11 mouse cellular contexts compared by ENCODE assay signal in the genomic region with DNA sequence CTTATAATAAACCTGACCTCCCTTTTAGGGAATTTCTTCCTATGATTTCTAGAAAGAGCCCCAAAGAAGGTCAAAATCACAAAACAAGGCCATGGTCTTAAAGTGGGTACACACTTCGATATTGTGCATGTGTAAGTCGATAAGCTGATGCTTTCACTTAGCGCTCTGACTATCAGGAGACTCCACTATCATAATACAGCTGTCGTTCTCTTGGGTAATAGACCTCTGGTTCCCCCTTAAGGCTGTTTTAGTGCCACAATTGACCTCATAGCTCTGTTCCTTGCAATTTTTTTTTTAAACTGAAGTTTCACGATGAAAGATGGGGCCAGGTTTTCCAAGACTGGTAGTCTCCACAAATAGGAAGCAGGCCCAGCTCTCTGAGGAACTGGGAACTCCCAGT. TPM values are rescaled to one million over a fixed set of nuclear protein-coding genes. Genes with fewer than 3 reads are reported as not detected.
DNase-seq lines count a peak whose midpoint lies in the region; ATAC-seq and TF ChIP-seq lines count a peak whose summit lies in the region.
"Had no signal": no experiment of that assay in that cellular context is flagged by ENCODE, and none has a peak within 500 bp of the region (broad histone marks: within the 10 kb centered on the region; RNA-seq: fewer than 3 reads in every experiment).

No protein-coding gene starts in this region.

- H3K4me2 ChIP-seq in heart, postnatal 0 days (ENCODE audit: low read depth, low read length) = peak overlapping the region; percentile 69
- H3K4me2 ChIP-seq in hindbrain, embryonic 13.5 days = peak overlapping the region; percentile 67

- TF ChIP-seq CTCF in heart, postnatal 0 days (IDR thresholded peaks at IDR 0.05; ENCODE audit: low read depth) = no peak; the same call in 1 of the 2 replicates

- no peak for TF ChIP-seq EP300 in heart, postnatal 0 days (IDR thresholded peaks at IDR 0.05; ENCODE audit: low read depth)

- 39% methylated on average over 5 of the region's 5 CpGs for WGBS in heart, postnatal 0 days
- 66% methylated on average over 5 of the region's 5 CpGs for WGBS in hindbrain, embryonic 13.5 days

- H3K9ac ChIP-seq in heart, postnatal 0 days (replicated peaks; ENCODE audit: low read depth, low read length) = 0 out of 2 replicates have a peak overlapping the region, but pooled peaks have one; percentile 12
- H3K9ac ChIP-seq in hindbrain, embryonic 13.5 days = no peak overlapping the region

- no peak for DNase-seq in heart, postnatal 0 days (ENCODE audit: low spot score)
- DNase-seq in heart, adult 8-10 months (ENCODE audit: low spot score) = no peak
- peak; percentile 15 for DNase-seq in MN1 (ENCODE audit: low spot score)
- no peak for DNase-seq in right cerebral cortex, postnatal 36 days (ENCODE audit: low spot score in 2 of 2)
- DNase-seq in testis, postnatal 14 days (ENCODE audit: low spot score) = no peak
- DNase-seq in spleen, adult 18-20 months = no peak
- DNase-seq: right cerebral cortex, postnatal 25 days had no signal

- H3K36me3 ChIP-seq in heart, postnatal 0 days (replicated peaks; ENCODE audit: control insufficient read depth, insufficient read depth, low read length) = no peaks in the 10 kb centered on the region
- no peaks in the 10 kb centered on the region for H3K36me3 ChIP-seq in hindbrain, embryonic 13.5 days
- H3K36me3 ChIP-seq: G1E had no signal

- H3K4me3 ChIP-seq in heart, postnatal 0 days (ENCODE audit: low read depth, low read length) = peak overlapping the region; percentile 42
- no peak overlapping the region for H3K4me3 ChIP-seq in hindbrain, embryonic 13.5 days

- no peaks in the 10 kb centered on the region for H3K4me1 ChIP-seq in heart, postnatal 0 days (ENCODE audit: control insufficient read depth, insufficient read depth)
- H3K4me1 ChIP-seq in hindbrain, embryonic 13.5 days (replicated peaks) = peaks cover 12% of the 10 kb centered on the region

- H3K9me3 ChIP-seq in heart, postnatal 0 days (replicated peaks; ENCODE audit: control insufficient read depth, low read length) = no peaks in the 10 kb centered on the region
- no peaks in the 10 kb centered on the region for H3K9me3 ChIP-seq in hindbrain, embryonic 13.5 days
- H3K9me3 ChIP-seq: G1E had no signal

- H3K27ac ChIP-seq in heart, postnatal 0 days (ENCODE audit: low read depth) = no peak overlapping the region
- H3K27ac ChIP-seq in hindbrain, embryonic 13.5 days = no peak overlapping the region

- peaks cover 5% of the 10 kb centered on the region for H3K27me3 ChIP-seq in heart, postnatal 0 days (ENCODE audit: control insufficient read depth, insufficient read depth, low read length)
- peaks cover 16% of the 10 kb centered on the region for H3K27me3 ChIP-seq in hindbrain, embryonic 13.5 days

- no peak for ATAC-seq in heart, postnatal 0 days (ENCODE audit: insufficient read depth, low read depth)
- no peak for ATAC-seq in hindbrain, embryonic 13.5 days (ENCODE audit: low FRiP score)
- ATAC-seq in megakaryocyte, adult 5-6 weeks (ENCODE audit: poor library complexity, severe bottlenecking) = peak; percentile 54

RNA-seq across cellular contexts. Expression of a gene that starts 1.0 kb away (rescaled TPM):
- total RNA-seq in heart, postnatal 0 days (2014; rRNA removed; ENCODE audit: low replicate concordance) = not detected in 2 replicates
- polyA plus RNA-seq in heart, postnatal 0 days (2015; fragmentation: Nextera tagmentation; extraction: Ambion mirVana) = 0.21 TPM in 1 of 2 replicates, not detected in the other
- not detected for total RNA-seq in heart, adult 8-10 months (2022)
- 2.5 and 5.2 TPM in 2 replicates for polyA plus RNA-seq in hindbrain, embryonic 13.5 days (2015; fragmentation: Nextera tagmentation; extraction: Ambion mirVana)
- total RNA-seq in megakaryocyte, adult 5-6 weeks (2015) = 1.9 and 5.2 TPM in 2 replicates
- total RNA-seq in megakaryocyte, adult 5-6 weeks (2017) = 3.5 and 5.5 TPM in 2 replicates
- polyA plus RNA-seq: G1E; large intestine, adult 2 months had no signal

RNA-seq across cellular contexts. Expression of a gene that starts 47.3 kb away (rescaled TPM):
- not detected in 2 replicates for total RNA-seq in heart, postnatal 0 days (2014; rRNA removed; ENCODE audit: low replicate concordance)
- polyA plus RNA-seq in heart, postnatal 0 days (2015; fragmentation: Nextera tagmentation; extraction: Ambion mirVana) = not detected in 2 replicates
- total RNA-seq in heart, adult 8-10 months (2022) = not detected
- polyA plus RNA-seq in hindbrain, embryonic 13.5 days (2015; fragmentation: Nextera tagmentation; extraction: Ambion mirVana) = not detected in 2 replicates
- total RNA-seq in megakaryocyte, adult 5-6 weeks (2015) = not detected in 2 replicates
- total RNA-seq in megakaryocyte, adult 5-6 weeks (2017) = not detected in 2 replicates
- total RNA-seq: G1E had no signal
- polyA plus RNA-seq: G1E had no signal
